7 mouse cellular contexts compared by ENCODE assay signal in genomic region chr2:71787156-71787590, GRCm38 (mm10). TPM values are rescaled to one million over a fixed set of nuclear protein-coding genes. Genes with fewer than 3 reads are reported as not detected.
DNase-seq lines count a peak whose midpoint lies in the region; TF ChIP-seq lines count a peak whose summit lies in the region.

No protein-coding gene starts in this region.

- H3K9ac ChIP-seq in ES-E14 (ENCODE audit: insufficient read depth, low read depth, low read length, poor library complexity, severe bottlenecking) = peak overlapping the region; percentile 84

- in situ Hi-C loops in ES-E14 (cut with MboI; ENCODE audit: low sequenced_read_pairs in 2 of 2, unreplicated experiment in 2 of 2) = no loop called here

- peak; percentile 66 for DNase-seq in CD4-positive helper T cell, adult 2 months (ENCODE audit: low read depth, low spot score)
- no peak for DNase-seq in ES-E14 (ENCODE audit: low read depth, low spot score)
- peak; percentile 39 for DNase-seq in cerebellum, adult 9-10 months
- peak; percentile 36 to 63 for DNase-seq in gastrocnemius, postnatal 4 days (ENCODE audit: low spot score in 2 of 2)
- peak; percentile 74 for DNase-seq in kidney, postnatal 10 days
- DNase-seq in lung, postnatal 4 days = peak; percentile 69
- DNase-seq in spleen, postnatal 14 days (ENCODE audit: low spot score in 2 of 2) = peak; percentile 19 to 31

- peak overlapping the region; percentile 90 to 97 for H3K4me3 ChIP-seq in ES-E14 (ENCODE audit: insufficient read depth in 1 of 2, low read depth in 1 of 2, low read length in 2 of 2, poor library complexity in 1 of 2, severe bottlenecking in 1 of 2)

- no peaks in the 10 kb centered on the region for H3K9me3 ChIP-seq in ES-E14 (ENCODE audit: control insufficient read depth, insufficient read depth, low read depth, low read length)

- no peak overlapping the region for H3K27ac ChIP-seq in ES-E14 (ENCODE audit: insufficient read depth, low read depth, low read length, poor library complexity, severe bottlenecking)

- H3K4me1 ChIP-seq in ES-E14 (ENCODE audit: control insufficient read depth in 2 of 2, insufficient read depth in 2 of 2, low read length in 2 of 2, poor library complexity in 1 of 2) = peaks cover 0 to 12% of the 10 kb centered on the region in 2 experiments; a peak in 2 of 4 replicates

- no peaks in the 10 kb centered on the region; the same call in 1 of the 2 replicates for H3K36me3 ChIP-seq in ES-E14 (ENCODE audit: control insufficient read depth, insufficient read depth, low read length, poor library complexity, severe bottlenecking)

TF ChIP-seq in ES-E14, 5 proteins besides CTCF, POLR2A, EP300 and RAD21:
- no peak for TF ChIP-seq CHD2 (IDR thresholded peaks at IDR 0.05; ENCODE audit: low read depth, low read length)
- TF ChIP-seq MAFK (IDR thresholded peaks at IDR 0.05; ENCODE audit: insufficient read depth, low read depth, low read length) = no peak
- no peak for TF ChIP-seq ZNF384 (IDR thresholded peaks at IDR 0.05; ENCODE audit: low read depth, low read length)
- TF ChIP-seq HCFC1 (IDR thresholded peaks at IDR 0.05; ENCODE audit: borderline replicate concordance, insufficient read depth, low read length) = no peak
- no peak for TF ChIP-seq ZC3H11A (IDR thresholded peaks at IDR 0.05; ENCODE audit: borderline replicate concordance, low read depth, low read length)

RNA-seq across cellular contexts. Expression of gene Itga6, which starts 41.8 kb away (rescaled TPM):
- 169 and 217 TPM in 2 replicates for total RNA-seq in ES-E14 (2012; rRNA removed)
- total RNA-seq in gastrocnemius, postnatal 4 days (2021) = 10 to 100 TPM; 73.4 to 76.6 TPM
